In the genomic region with DNA sequence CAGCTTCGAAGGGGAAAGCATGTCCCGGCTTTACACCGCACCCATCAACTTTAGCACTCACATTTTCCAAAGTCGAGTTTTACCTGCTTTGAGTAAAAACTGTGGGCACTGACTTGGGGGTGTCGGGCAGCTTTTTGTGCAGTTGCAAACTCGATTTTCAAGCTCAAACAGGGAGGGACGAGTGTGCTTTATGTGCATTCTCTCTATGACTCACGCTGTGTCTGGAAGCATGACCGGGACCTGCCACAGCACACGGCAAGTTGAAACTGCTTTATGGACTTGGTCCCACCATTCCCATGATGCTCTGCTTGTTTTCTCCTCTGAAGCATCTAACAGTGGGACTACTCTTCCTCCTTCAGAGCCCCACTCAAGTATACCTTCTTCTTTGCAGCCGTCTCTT, we compare ENCODE assay signal across 13 mouse cellular contexts.
"Had no signal": no experiment of that assay in that cellular context is flagged by ENCODE, and none has a peak within 500 bp of the region (broad histone marks: within the 10 kb centered on the region; RNA-seq: fewer than 3 reads in every experiment).

No protein-coding gene starts in this region.

- H3K9me3 ChIP-seq: kidney, embryonic 15.5 days; midbrain, embryonic 15.5 days; neural tube, embryonic 12.5 days had no signal

- H3K27ac ChIP-seq: kidney, embryonic 15.5 days; liver, embryonic 14.5 days; midbrain, embryonic 15.5 days; neural tube, embryonic 12.5 days had no signal

- H3K4me1 ChIP-seq: kidney, embryonic 15.5 days; neural tube, embryonic 12.5 days had no signal

- H3K27me3 ChIP-seq: kidney, embryonic 15.5 days; midbrain, embryonic 15.5 days; neural tube, embryonic 12.5 days had no signal

- DNase-seq: kidney, adult 2 months; kidney, postnatal 14 days; liver; lung, adult 18-20 months; lung, postnatal 36 days; thymus, postnatal 36 days had no signal

- H3K36me3 ChIP-seq: kidney, embryonic 15.5 days; midbrain, embryonic 15.5 days; neural tube, embryonic 12.5 days had no signal

- H3K9ac ChIP-seq: kidney, embryonic 15.5 days; liver, embryonic 14.5 days; midbrain, embryonic 15.5 days; neural tube, embryonic 12.5 days had no signal

- H3K4me2 ChIP-seq: kidney, embryonic 15.5 days; midbrain, embryonic 11.5 days; midbrain, embryonic 15.5 days; neural tube, embryonic 12.5 days had no signal

- ATAC-seq: intestine, embryonic 16.5 days; lung, postnatal 0 days; midbrain, embryonic 15.5 days had no signal

- H3K4me3 ChIP-seq: kidney, embryonic 15.5 days; midbrain, embryonic 15.5 days; neural tube, embryonic 12.5 days had no signal
